24 mouse cellular contexts compared by ENCODE assay signal in genomic region chr12:86660466-86660865, GRCm38 (mm10). TPM values are rescaled to one million over a fixed set of nuclear protein-coding genes. Genes with fewer than 3 reads are reported as not detected.
DNase-seq lines count a peak whose midpoint lies in the region; ATAC-seq and TF ChIP-seq lines count a peak whose summit lies in the region.
"Had no signal": no experiment of that assay in that cellular context is flagged by ENCODE, and none has a peak within 500 bp of the region (broad histone marks: within the 10 kb centered on the region; RNA-seq: fewer than 3 reads in every experiment).

No protein-coding gene starts in this region.

- H3K36me3 ChIP-seq in lung, embryonic 16.5 days (ENCODE audit: control insufficient read depth, insufficient read depth, low read length): no peaks in the 10 kb centered on the region
- H3K36me3 ChIP-seq in thymus, adult 2 months (ENCODE audit: control insufficient read depth, insufficient read depth, low read length): no peaks in the 10 kb centered on the region
- H3K36me3 ChIP-seq: forebrain, embryonic 10.5 days; G1E; heart, embryonic 12.5 days; heart, embryonic 15.5 days; hindbrain, embryonic 12.5 days had no signal

- peak overlapping the region; percentile 12; the same call in 1 of the 2 replicates for H3K27ac ChIP-seq in lung, embryonic 16.5 days (ENCODE audit: low read length)
- no peak overlapping the region for H3K27ac ChIP-seq in thymus, adult 2 months (ENCODE audit: control insufficient read depth, insufficient read depth, low read length)
- H3K27ac ChIP-seq: heart, embryonic 15.5 days had no signal

- no peak overlapping the region for H3K9ac ChIP-seq in lung, embryonic 16.5 days (ENCODE audit: low read length)
- H3K9ac ChIP-seq: forebrain, embryonic 13.5 days; heart, embryonic 12.5 days; heart, embryonic 15.5 days; hindbrain, embryonic 12.5 days had no signal

- H3K4me3 ChIP-seq in lung, embryonic 16.5 days (ENCODE audit: low read length): no peak overlapping the region
- no peak overlapping the region for H3K4me3 ChIP-seq in thymus, adult 2 months (ENCODE audit: control insufficient read depth, insufficient read depth, low read length)
- H3K4me3 ChIP-seq: forebrain, embryonic 10.5 days; forebrain, embryonic 13.5 days; heart, embryonic 12.5 days; heart, embryonic 15.5 days; hindbrain, embryonic 12.5 days had no signal

- no peak for ATAC-seq in lung, embryonic 16.5 days (ENCODE audit: low read depth)
- ATAC-seq: forebrain, embryonic 13.5 days; forebrain, embryonic 16.5 days; inflammation-experienced regulatory T-cells, adult 6 months; intestine, embryonic 16.5 days; Patski had no signal

- H3K9me3 ChIP-seq in lung, embryonic 16.5 days (ENCODE audit: control insufficient read depth, low read length): no peaks in the 10 kb centered on the region
- H3K9me3 ChIP-seq: forebrain, embryonic 10.5 days; forebrain, embryonic 13.5 days; G1E; heart, embryonic 12.5 days; heart, embryonic 15.5 days; hindbrain, embryonic 12.5 days had no signal

- H3K4me2 ChIP-seq in lung, embryonic 16.5 days (ENCODE audit: low read depth, low read length): no peak overlapping the region
- H3K4me2 ChIP-seq: forebrain, embryonic 13.5 days; heart, embryonic 12.5 days; heart, embryonic 15.5 days; hindbrain, embryonic 12.5 days had no signal

- 69% methylated on average over 2 of the region's 2 CpGs for WGBS in lung, embryonic 16.5 days
- 77% methylated on average over 2 of the region's 2 CpGs for WGBS in thymus, adult 2 months

- 0 out of 2 replicates have a peak, but pooled peaks cover 2% of the 10 kb centered on the region for H3K4me1 ChIP-seq in lung, embryonic 16.5 days (replicated peaks; ENCODE audit: control insufficient read depth, insufficient read depth, low read length)
- H3K4me1 ChIP-seq in thymus, adult 2 months (replicated peaks; ENCODE audit: control insufficient read depth, insufficient read depth, low read length): peaks cover 16% of the 10 kb centered on the region

- TF ChIP-seq POLR2A in thymus, adult 2 months (IDR thresholded peaks at IDR 0.05; ENCODE audit: control insufficient read depth, extremely low read depth, insufficient read depth, low read length, poor library complexity): no peak

- no peak for TF ChIP-seq CTCF in thymus, adult 2 months (IDR thresholded peaks at IDR 0.05; ENCODE audit: borderline replicate concordance, control insufficient read depth, extremely low read depth, insufficient read depth, low read length, poor library complexity)

- no peaks in the 10 kb centered on the region for H3K27me3 ChIP-seq in lung, embryonic 16.5 days (ENCODE audit: control insufficient read depth, insufficient read depth, low read depth, low read length)
- no peaks in the 10 kb centered on the region for H3K27me3 ChIP-seq in thymus, adult 2 months (ENCODE audit: control insufficient read depth, insufficient read depth, low read length)
- H3K27me3 ChIP-seq: heart, embryonic 12.5 days; heart, embryonic 15.5 days; hindbrain, embryonic 12.5 days had no signal

- DNase-seq in heart, adult 11 months: peak; percentile 67
- DNase-seq in heart, adult 8-10 months (ENCODE audit: low spot score): no peak
- DNase-seq in lung, adult 18-20 months: no peak
- peak; percentile 5 for DNase-seq in thymus, adult 2 months
- DNase-seq in thymus, adult 18-20 months: no peak
- DNase-seq: adrenal gland, postnatal 10 days; adrenal gland, postnatal 36 days; B cell, adult 2 months; cerebellum, adult 11-12 months; cerebellum, adult 8-10 months; gastrocnemius, postnatal 10 days; gastrocnemius, postnatal 36 days; heart, postnatal 36 days had no signal

RNA-seq across cellular contexts. Expression of gene Vash1, which starts 18.0 kb away (rescaled TPM):
- total RNA-seq in heart, adult 8-10 months (2022): 10 to 100 TPM in 3 of 4 experiments, 1 to 10 TPM in 1; 6.6 to 16.3 (median 13.3) TPM
- polyA plus RNA-seq in lung, embryonic 16.5 days (2015; fragmentation: Nextera tagmentation; extraction: Ambion mirVana): 9.7 and 10.0 TPM in 2 replicates
- 3.0 and 3.7 TPM in 2 replicates for polyA plus RNA-seq in thymus, adult 2 months (2012; rRNA removed)
- total RNA-seq: G1E had no signal
- polyA plus RNA-seq: G1E had no signal

Comparison
In these comparisons a context has a peak if more than half of its experiments do, and no peak if none do; other contexts are left out.
1. DNase-seq: peak in heart, adult 11 months (single experiment) and thymus, adult 2 months (single experiment); none in heart, adult 8-10 months (single experiment), lung, adult 18-20 months (0 of 2) and thymus, adult 18-20 months (0 of 2).